Mouse (Mus musculus) heart, embryonic 12.5 days (tissue): ENCODE data around the gene Hhipl1. TPM values are rescaled to one million over a fixed set of nuclear protein-coding genes. Genes with fewer than 3 reads are reported as not detected.

Experiments used
- ATAC-seq: fragments of 200-750 bp; cut with Nextera tagmentation; 2 replicates; pipeline ENCODE4 v1.8.0; 2017; ENCODE audit warnings: moderate TSS enrichment, moderate library complexity; ENCODE audit not compliant: insufficient number of reproducible peaks, low FRiP score
- H3K27ac ChIP-seq: fragments of 300-500 bp; sonication (generic); 2 replicates; pipeline ENCODE4 v1.5.1; 2016; ENCODE audit warnings: mild to moderate bottlenecking, moderate library complexity; ENCODE audit not compliant: poor library complexity, severe bottlenecking
- H3K27me3 ChIP-seq: fragments of 300-500 bp; sonication (generic); replicated peaks from 2 replicates; pipeline ENCODE4 v1.6.1; 2016; ENCODE audit warnings: mild to moderate bottlenecking, moderate library complexity
- H3K36me3 ChIP-seq: fragments of 300-500 bp; sonication (generic); 2 replicates; pipeline ENCODE4 v1.6.1; 2016; ENCODE audit warnings: mild to moderate bottlenecking, moderate library complexity
- H3K4me1 ChIP-seq: fragments of 300-500 bp; sonication (generic); replicated peaks from 2 replicates; pipeline ENCODE4 v1.6.1; 2016; ENCODE audit warnings: mild to moderate bottlenecking
- H3K4me2 ChIP-seq: fragments of 300-500 bp; sonication (generic); 2 replicates; pipeline ENCODE4 v1.6.1; 2016; ENCODE audit warnings: mild to moderate bottlenecking, moderate library complexity
- H3K4me3 ChIP-seq: fragments of 300-500 bp; sonication (generic); 2 replicates; pipeline ENCODE4 v1.5.1; 2016; ENCODE audit warnings: mild to moderate bottlenecking
- H3K9ac ChIP-seq: fragments of 300-500 bp; sonication (generic); 2 replicates; pipeline ENCODE4 v1.6.1; 2016; ENCODE audit warnings: mild to moderate bottlenecking, moderate library complexity
- H3K9me3 ChIP-seq: fragments of 300-500 bp; sonication (generic); replicated peaks from 2 replicates; pipeline ENCODE4 v1.6.1; 2016; ENCODE audit warnings: mild to moderate bottlenecking, moderate library complexity
- WGBS: fragments of 180-500 bp; shearing (Covaris S2); methylation state at CpG from one replicate; pipeline ENCODE4 v1.1.7; 2016; 5-methylcytosine and 5-hydroxymethylcytosine counted together
- polyA plus RNA-seq: library from polyadenylated mRNA; unstranded; fragments of >200 nt; fragmentation: Nextera tagmentation; extraction: Ambion mirVana; gene quantifications from 2 replicates; pipeline ENCODE4 v1.2.1, GENCODE M21; 2016

Hhipl1 gene
- polyA plus RNA-seq, 1 experiment from 2014 or later: 0.82 TPM

DNA sequence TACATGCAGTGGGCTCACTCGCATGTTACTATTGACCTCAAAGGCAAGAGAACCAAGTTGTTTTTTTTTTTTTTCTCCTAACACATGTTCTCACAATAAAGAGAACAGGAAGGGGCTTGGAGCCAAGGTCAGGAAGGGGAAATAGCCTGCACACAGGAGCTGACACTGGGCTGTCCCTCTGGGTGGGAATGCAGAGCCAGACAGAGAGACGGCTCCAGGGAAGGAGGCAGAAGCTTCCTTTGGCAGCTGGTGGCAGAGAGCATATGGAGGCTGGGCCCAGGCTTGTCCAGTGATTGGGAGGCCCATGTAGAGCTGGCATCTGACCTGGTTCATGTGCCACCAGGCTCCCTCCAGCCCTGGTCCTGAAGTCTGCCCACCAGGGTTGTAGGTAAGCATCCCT is 61.8 kb downstream of the Hhipl1 start:
- Histone ChIP-seq H3K4me3 (no peak overlapping the region), H3K27ac (no peak overlapping the region), H3K4me1 (peaks cover 44% of the 10 kb centered on the region), H3K9ac (no peak overlapping the region), H3K9me3 (no peaks in the 10 kb centered on the region), H3K36me3 (no peaks in the 10 kb centered on the region), H3K4me2 (no peak overlapping the region), H3K27me3 (no peaks in the 10 kb centered on the region)
- WGBS: 72% methylated on average over 2 of the region's 2 CpGs
- ATAC-seq: no peak

DNA sequence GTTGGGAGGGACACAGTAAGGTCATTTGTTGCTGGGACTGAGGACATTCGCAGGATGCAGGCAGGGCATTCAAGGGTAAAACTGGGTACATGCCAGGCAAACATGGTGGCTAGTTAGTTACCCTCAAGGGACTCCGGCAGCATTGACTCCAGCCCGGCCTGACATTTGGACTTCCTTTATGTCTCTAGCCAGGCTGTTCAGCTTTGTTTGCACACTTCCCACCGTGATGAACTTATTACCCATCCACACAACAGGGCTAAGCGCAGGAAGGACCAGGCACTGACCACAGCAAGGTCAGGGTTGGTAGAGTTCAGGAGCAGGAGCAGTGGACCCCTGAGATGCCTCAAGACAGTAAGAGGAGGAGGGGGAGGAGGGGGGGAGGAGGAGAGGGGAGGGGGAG is 62.9 kb downstream of the Hhipl1 start:
- Histone ChIP-seq H3K27ac (no peak overlapping the region), H3K4me2 (no peak overlapping the region), H3K9me3 (no peaks in the 10 kb centered on the region), H3K36me3 (no peaks in the 10 kb centered on the region), H3K27me3 (no peaks in the 10 kb centered on the region), H3K4me3 (no peak overlapping the region), H3K9ac (no peak overlapping the region), H3K4me1 (peaks cover 54% of the 10 kb centered on the region)
- WGBS: 69% methylated on average over 5 of the region's 5 CpGs
- no peak for ATAC-seq

DNA sequence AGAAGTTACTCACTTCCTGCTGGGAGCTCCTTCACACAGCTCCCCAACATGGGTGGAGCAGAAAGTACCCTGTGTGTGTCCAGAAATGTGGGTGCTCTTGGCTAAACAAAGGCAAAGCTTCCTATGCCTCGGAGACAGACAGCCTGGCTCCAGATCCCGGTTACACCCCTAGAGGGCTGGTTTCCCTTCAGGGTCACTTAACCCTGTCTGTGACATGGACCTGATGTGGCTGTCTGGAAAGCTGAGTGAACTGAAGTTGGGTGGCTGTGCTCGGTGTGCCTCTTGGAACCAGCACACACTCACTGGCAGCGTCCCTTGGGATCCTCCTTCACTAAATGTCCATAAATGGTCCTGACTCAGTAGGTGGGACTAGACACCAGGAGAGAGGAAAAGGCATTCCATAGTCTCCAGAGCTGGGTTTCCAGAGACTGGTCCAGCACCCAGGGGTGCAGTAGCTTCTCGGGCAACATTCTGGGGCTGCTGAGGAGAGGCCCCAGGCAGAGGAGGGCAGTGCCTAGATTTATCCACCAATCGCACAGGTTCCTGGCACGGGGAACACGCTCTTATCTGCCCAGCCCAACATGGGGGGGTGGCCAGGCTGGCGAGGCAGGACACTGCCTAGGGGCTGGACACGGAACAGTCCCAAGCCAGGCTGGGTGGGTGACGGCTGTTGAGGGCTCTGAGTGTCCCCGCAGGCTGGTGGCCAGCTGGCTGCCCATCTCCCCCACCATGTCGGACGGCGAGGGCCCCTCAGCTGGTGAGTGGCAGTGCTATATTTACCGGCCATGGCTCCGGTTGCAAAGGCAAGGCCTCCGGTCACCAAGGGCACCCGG is 64.7 kb downstream of the Hhipl1 start, which contains the start of gene Eml1:
Eml1 (plus strand) TSS at position 362 of the 833 bp plus-strand sequence.
- Histone ChIP-seq H3K4me2 (peak within 1 kb of the TSS; percentile 66), H3K9me3 (no peaks in the 10 kb centered on the region), H3K27ac (peak within 1 kb of the TSS; percentile 80), H3K9ac (peak within 1 kb of the TSS; percentile 68), H3K27me3 (no peaks in the 10 kb centered on the region), H3K4me3 (peak within 1 kb of the TSS; percentile 43), H3K4me1 (peaks cover 61% of the 10 kb centered on the region), H3K36me3 (no peaks in the 10 kb centered on the region)
- 29% methylated on average over 19 of the region's 19 CpGs for whole genome bisulfite sequencing
- peak; percentile 76 for ATAC-seq

DNA sequence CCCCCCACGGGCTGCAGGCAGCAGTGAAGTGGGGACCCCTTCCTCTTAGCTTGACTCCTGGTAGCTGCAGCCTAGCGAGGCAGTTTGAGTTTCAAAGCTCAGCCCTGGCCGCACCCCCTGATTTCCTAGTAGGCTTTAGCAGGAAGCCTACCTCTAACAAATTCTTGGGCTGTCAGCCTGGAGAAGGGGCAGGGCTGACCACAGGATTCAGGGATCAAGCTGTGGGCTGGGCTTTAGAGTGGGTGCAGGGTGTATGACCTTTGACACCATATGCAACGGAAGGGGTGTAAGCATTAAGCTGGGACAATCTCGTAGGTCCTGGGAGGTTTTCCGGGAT is 65.3 kb downstream of the Hhipl1 start:
- H3K4me1 ChIP-seq: peaks cover 61% of the 10 kb centered on the region
- no peaks in the 10 kb centered on the region for H3K27me3 ChIP-seq
- H3K36me3 ChIP-seq: no peaks in the 10 kb centered on the region
- WGBS: 65% methylated on average over 6 of the region's 6 CpGs
- 0 out of 2 replicates have a peak, but pooled peaks have one; percentile 6 for ATAC-seq
- H3K4me3 ChIP-seq: peak overlapping the region; percentile 43
- H3K9me3 ChIP-seq: no peaks in the 10 kb centered on the region
- peak overlapping the region; percentile 80 for H3K27ac ChIP-seq
- H3K9ac ChIP-seq: peak overlapping the region; percentile 68
- peak overlapping the region; percentile 66 for H3K4me2 ChIP-seq

DNA sequence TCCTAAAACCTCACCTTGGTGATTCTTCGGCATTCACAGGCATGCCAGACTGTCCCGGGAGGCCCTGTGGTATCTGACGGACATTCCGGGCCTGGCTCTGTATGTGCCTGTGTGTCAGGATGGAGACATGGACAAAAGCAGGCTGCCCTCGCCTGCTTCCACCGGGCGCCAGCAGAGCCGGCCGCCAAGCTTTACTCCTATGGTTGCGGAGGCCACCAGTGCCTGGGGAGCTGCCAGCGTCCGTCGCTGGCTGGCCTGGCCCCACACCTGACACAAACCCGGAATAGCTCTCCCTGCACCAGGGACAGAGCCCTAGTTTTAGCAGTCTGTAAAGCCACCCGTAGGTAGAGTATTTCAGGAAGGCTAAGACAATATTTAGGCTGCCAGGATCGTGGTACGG is 66.2 kb downstream of the Hhipl1 start:
- Histone ChIP-seq H3K4me1 (peaks cover 61% of the 10 kb centered on the region), H3K27me3 (no peaks in the 10 kb centered on the region), H3K4me3 (peak overlapping the region; percentile 1; the same call in 1 of the 2 replicates), H3K9me3 (no peaks in the 10 kb centered on the region), H3K36me3 (no peaks in the 10 kb centered on the region), H3K9ac (no peak overlapping the region), H3K4me2 (peak overlapping the region; percentile 66), H3K27ac (peak overlapping the region; percentile 62)
- WGBS: 56% methylated on average over 17 of the region's 17 CpGs
- ATAC-seq: no peak

DNA sequence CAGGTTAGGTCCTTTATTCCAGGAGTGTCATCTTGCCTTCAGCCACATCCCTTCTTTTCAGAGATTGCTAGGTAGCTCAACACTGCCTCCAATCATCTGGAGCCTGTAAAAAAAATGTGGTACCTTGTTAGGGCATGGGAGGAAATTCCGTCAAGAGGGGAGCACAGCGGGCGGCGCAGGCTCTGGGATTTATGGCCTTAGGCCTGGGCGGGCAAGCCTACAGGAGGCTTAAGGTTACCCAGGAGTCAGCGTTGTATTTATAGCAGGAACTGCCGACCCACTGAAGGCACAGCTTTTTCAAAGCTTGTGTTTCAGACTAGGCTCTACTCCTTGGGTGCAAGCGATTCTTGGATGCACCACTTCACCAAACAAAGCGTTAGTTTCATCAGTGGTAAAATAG is 67.5 kb downstream of the Hhipl1 start:
- Histone ChIP-seq H3K36me3 (no peaks in the 10 kb centered on the region), H3K9me3 (no peaks in the 10 kb centered on the region), H3K4me2 (no peak overlapping the region), H3K4me1 (peaks cover 61% of the 10 kb centered on the region), H3K4me3 (no peak overlapping the region), H3K9ac (no peak overlapping the region), H3K27ac (peak overlapping the region; percentile 62; the same call in 1 of the 2 replicates), H3K27me3 (no peaks in the 10 kb centered on the region)
- WGBS: 65% methylated on average over 9 of the region's 9 CpGs
- ATAC-seq: no peak

DNA sequence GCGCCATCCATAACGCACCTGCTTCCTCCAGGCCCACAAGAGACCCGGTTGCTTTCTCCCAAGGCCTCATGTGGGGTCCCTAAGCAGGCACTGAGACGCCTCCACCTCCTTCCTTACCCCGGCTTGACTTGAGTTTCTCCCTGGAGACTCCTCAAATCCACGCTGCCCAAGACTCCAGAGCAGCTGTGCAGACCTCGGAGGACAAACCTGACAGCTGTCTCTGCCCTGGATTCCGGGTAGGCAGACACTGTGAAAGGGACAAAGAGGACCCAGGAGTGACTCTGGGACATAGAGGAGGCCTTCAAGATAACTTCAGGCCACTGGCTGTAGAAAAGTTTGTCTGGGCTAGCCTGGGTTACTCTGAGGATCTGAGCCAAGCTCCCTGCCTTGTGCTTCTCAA is 68.6 kb downstream of the Hhipl1 start:
- Histone ChIP-seq H3K36me3 (no peaks in the 10 kb centered on the region), H3K27me3 (no peaks in the 10 kb centered on the region), H3K9ac (no peak overlapping the region), H3K27ac (no peak overlapping the region), H3K4me3 (no peak overlapping the region), H3K4me2 (no peak overlapping the region), H3K4me1 (peaks cover 53% of the 10 kb centered on the region), H3K9me3 (no peaks in the 10 kb centered on the region)
- ATAC-seq: no peak
- 80% methylated on average over 8 of the region's 8 CpGs for WGBS

DNA sequence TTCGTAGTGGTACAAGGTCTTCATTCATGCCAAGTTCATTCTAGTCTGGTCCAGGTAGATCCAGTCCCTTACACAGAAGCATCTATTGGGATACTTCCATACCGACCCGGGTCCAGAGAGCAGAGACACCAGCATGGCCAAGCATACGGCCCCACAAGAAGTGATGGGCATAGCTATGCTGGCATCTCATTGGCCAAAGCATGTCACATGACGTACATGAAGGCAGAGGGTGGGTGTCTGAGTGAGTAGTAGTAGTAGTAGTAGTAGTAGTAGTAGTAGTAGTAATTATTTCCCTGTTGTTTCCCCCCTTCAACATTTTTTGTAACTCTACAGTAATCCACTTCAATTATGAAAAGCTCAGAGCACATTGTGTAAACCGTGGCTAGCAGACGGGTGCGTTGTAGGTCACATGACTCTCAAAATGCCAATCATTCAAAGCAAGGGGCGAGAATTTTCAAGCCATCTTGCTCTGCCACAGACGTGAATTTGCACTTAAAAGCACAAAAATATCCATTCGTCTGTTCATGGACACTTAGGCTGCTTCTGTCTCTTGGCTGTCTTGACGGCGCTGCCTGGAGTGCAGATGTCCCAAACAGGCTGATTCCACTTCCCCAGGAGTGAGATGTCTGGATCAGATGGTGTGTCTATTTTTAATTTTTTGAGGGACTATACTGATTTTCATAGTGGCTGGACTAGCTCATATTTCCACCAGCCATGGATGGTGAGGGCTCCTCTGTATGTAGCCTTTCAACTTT is 72.5 kb downstream of the Hhipl1 start:
- ATAC-seq: no peak
- H3K27ac ChIP-seq: no peak overlapping the region
- H3K27me3 ChIP-seq: no peaks in the 10 kb centered on the region; the same call in 1 of the 2 replicates
- H3K36me3 ChIP-seq: no peaks in the 10 kb centered on the region
- WGBS: 81% methylated on average over 13 of the region's 13 CpGs
- H3K4me2 ChIP-seq: no peak overlapping the region
- H3K4me1 ChIP-seq: peaks cover 16% of the 10 kb centered on the region
- H3K4me3 ChIP-seq: no peak overlapping the region
- H3K9ac ChIP-seq: no peak overlapping the region
- H3K9me3 ChIP-seq: no peaks in the 10 kb centered on the region

Other genes with a start within 250 kb of the Hhipl1 start
- 83.1 and 83.3 TPM in 2 replicates for gene Setd3, start 127.0 kb upstream of the Hhipl1 start, polyA plus RNA-seq
- 2.0 and 2.7 TPM in 2 replicates for gene Ccnk, start 126.7 kb upstream of the Hhipl1 start, polyA plus RNA-seq
- 5.9 and 6.0 TPM in 2 replicates for gene Ccdc85c, start 30.8 kb upstream of the Hhipl1 start, polyA plus RNA-seq
- gene Cyp46a1, start 28.1 kb downstream of the Hhipl1 start, polyA plus RNA-seq: 7.9 and 8.0 TPM in 2 replicates
- 49.5 and 54.6 TPM in 2 replicates for gene Eml1, start 64.7 kb downstream of the Hhipl1 start, polyA plus RNA-seq
- 43.0 and 43.1 TPM in 2 replicates for gene Evl, start 248.4 kb downstream of the Hhipl1 start, polyA plus RNA-seq